Mouse (Mus musculus): ENCODE measurements at regions not wholly inside any gene's neighbourhood (a gene's known extent, or its start where the extent isn't known, plus 50 kb on each side); places are given as distances from the start of the nearest gene placed in this dataset.

DNA sequence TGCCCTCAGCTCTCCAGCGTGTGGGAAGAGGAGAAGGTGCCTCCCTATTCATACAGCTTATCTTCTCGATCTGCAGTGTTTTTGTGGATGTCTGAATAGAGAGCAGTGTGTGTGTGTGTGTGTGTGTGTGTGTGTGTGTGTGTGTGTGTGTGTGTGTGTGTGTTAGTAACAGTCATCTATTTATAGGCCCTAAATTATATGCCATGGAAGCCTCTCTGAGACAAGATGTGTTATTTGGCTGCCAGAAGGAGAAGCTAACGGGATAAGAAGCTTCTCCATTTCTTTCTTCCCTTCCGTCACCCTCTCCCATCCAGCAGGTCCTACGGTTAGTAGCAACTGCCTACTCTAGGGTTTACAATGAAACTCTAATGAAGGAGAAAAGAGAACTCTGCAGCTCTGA, 270.3 kb downstream of the Emp1 start:
- H3K4me1 ChIP-seq (replicated peaks; ENCODE audit: control insufficient read depth, insufficient read depth, low read length): no peaks in the 10 kb centered on the region
- no peaks in the 10 kb centered on the region for H3K36me3 ChIP-seq (ENCODE audit: control insufficient read depth, insufficient read depth, low read length)
- no peaks in the 10 kb centered on the region for H3K27me3 ChIP-seq (ENCODE audit: control insufficient read depth, insufficient read depth, low read depth, low read length)
- no peak overlapping the region for H3K4me3 ChIP-seq (ENCODE audit: low read length)
- H3K9ac ChIP-seq (ENCODE audit: low read length): no peak overlapping the region
- no peak overlapping the region for H3K27ac ChIP-seq (ENCODE audit: low read length)
- no peak for ATAC-seq (ENCODE audit: low read depth)
- 73% methylated on average over 5 of the region's 5 CpGs for WGBS
- no peaks in the 10 kb centered on the region for H3K9me3 ChIP-seq (ENCODE audit: control insufficient read depth, low read length)
- no peak overlapping the region for H3K4me2 ChIP-seq (ENCODE audit: low read depth, low read length)

DNA sequence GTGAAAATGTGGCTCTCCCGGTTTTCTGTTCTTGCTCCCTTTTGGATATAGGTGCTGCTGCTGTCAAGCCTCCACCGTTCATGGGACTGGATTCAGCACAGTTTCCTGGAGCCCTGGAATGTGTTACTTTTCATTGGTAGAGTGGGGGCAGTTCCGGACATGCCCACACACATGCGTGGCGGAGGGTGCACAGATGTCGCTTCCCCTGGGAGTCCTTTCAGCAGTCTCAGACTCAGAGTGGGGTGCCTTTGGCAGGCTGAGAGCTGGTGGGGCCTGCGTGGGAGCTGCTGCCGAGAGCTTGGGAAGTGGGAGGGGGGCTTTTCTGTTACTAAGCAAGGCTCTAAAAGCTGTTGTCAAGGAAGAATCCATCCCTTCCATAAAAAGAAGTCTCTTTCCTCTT, 274.3 kb downstream of the Emp1 start:
- no peak overlapping the region for H3K4me2 ChIP-seq (ENCODE audit: low read depth, low read length)
- no peaks in the 10 kb centered on the region for H3K27me3 ChIP-seq (ENCODE audit: control insufficient read depth, insufficient read depth, low read depth, low read length)
- no peak overlapping the region for H3K4me3 ChIP-seq (ENCODE audit: low read length)
- H3K4me1 ChIP-seq (replicated peaks; ENCODE audit: control insufficient read depth, insufficient read depth, low read length): no peaks in the 10 kb centered on the region
- no peak overlapping the region for H3K27ac ChIP-seq (ENCODE audit: low read length)
- WGBS: 73% methylated on average over 8 of the region's 8 CpGs
- no peaks in the 10 kb centered on the region for H3K36me3 ChIP-seq (ENCODE audit: control insufficient read depth, insufficient read depth, low read length)
- H3K9me3 ChIP-seq (ENCODE audit: control insufficient read depth, low read length): no peaks in the 10 kb centered on the region
- H3K9ac ChIP-seq (ENCODE audit: low read length): no peak overlapping the region
- ATAC-seq (ENCODE audit: low read depth): no peak

DNA sequence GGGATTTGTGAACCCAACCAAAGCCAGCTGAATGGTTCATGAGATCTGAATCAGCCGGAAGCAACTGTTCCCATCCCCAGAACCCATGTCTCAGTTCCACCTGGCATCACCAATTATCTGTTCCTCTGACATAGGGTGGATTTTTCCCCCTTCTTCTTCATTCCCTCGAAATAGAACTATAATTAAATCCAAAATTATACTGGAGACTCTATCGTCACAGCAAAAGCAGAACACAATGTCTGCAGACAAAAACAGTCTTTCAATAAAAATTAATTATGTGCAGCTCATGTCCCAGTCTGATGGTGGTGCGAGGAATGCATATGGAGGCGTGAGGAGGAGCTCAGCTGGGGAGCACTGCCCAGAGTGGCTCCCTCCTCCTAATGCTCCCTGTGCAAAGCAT, 280.4 kb downstream of the Emp1 start:
- Histone ChIP-seq H3K9ac (ENCODE audit: low read length) (no peak overlapping the region), H3K4me3 (ENCODE audit: low read length) (no peak overlapping the region), H3K36me3 (ENCODE audit: control insufficient read depth, insufficient read depth, low read length) (no peaks in the 10 kb centered on the region), H3K4me2 (ENCODE audit: low read depth, low read length) (no peak overlapping the region), H3K27ac (ENCODE audit: low read length) (no peak overlapping the region), H3K4me1 (replicated peaks; ENCODE audit: control insufficient read depth, insufficient read depth, low read length) (no peaks in the 10 kb centered on the region), H3K27me3 (ENCODE audit: control insufficient read depth, insufficient read depth, low read depth, low read length) (no peaks in the 10 kb centered on the region), H3K9me3 (ENCODE audit: control insufficient read depth, low read length) (no peaks in the 10 kb centered on the region)
- 82% methylated on average over 5 of the region's 5 CpGs for WGBS
- ATAC-seq (ENCODE audit: low read depth): no peak

DNA sequence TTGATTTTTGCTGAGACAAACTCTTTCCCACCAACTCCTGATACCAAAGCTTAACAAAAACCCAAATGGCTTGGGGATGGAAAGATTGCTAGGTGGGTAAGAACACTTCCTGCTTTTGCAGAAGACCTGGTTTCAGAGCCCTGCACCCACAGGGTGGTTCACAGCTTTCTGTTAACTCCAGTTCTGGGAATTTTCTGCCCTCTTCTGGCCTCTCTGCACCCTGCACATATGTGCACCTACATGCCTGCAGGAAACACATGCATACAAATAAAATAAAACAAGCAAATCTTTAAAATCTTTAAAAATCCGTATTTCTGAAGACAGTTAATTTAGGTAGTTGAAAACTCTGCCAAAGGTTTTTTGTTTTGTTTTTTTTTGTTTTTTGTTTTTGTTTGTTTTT, 283.8 kb downstream of the Emp1 start:
- H3K4me2 ChIP-seq (ENCODE audit: low read depth, low read length): no peak overlapping the region
- no peak overlapping the region for H3K9ac ChIP-seq (ENCODE audit: low read length)
- H3K4me1 ChIP-seq (replicated peaks; ENCODE audit: control insufficient read depth, insufficient read depth, low read length): no peaks in the 10 kb centered on the region
- H3K36me3 ChIP-seq (ENCODE audit: control insufficient read depth, insufficient read depth, low read length): no peaks in the 10 kb centered on the region
- no peak overlapping the region for H3K4me3 ChIP-seq (ENCODE audit: low read length)
- 59% methylated on average over 1 of the region's 1 CpGs for WGBS
- H3K27me3 ChIP-seq (ENCODE audit: control insufficient read depth, insufficient read depth, low read depth, low read length): no peaks in the 10 kb centered on the region
- H3K9me3 ChIP-seq (ENCODE audit: control insufficient read depth, low read length): no peaks in the 10 kb centered on the region
- no peak for ATAC-seq (ENCODE audit: low read depth)
- H3K27ac ChIP-seq (ENCODE audit: low read length): no peak overlapping the region

DNA sequence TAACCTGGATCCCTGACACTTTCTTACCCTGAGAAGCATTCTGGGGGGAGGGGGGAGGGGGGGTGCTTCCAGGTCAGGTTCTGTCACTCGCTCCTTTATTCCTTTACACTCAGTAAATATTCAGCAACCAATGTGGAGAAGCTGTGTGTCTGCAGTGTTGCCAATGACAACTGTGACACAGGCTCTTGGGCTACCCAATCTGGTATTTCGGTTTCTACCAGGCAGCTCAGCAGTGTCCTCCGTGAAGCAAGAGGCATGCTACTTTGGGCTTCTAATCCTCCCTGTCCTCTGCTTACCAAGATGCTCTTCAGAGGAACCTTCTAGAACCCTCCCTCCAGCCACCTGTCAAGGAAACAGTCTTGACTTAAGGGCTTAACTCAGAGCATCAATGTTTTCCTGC, 290.7 kb downstream of the Emp1 start:
- Histone ChIP-seq H3K9me3 (ENCODE audit: control insufficient read depth, low read length) (no peaks in the 10 kb centered on the region), H3K4me3 (ENCODE audit: low read length) (no peak overlapping the region), H3K27ac (ENCODE audit: low read length) (no peak overlapping the region), H3K27me3 (ENCODE audit: control insufficient read depth, insufficient read depth, low read depth, low read length) (no peaks in the 10 kb centered on the region), H3K4me2 (ENCODE audit: low read depth, low read length) (no peak overlapping the region), H3K36me3 (ENCODE audit: control insufficient read depth, insufficient read depth, low read length) (no peaks in the 10 kb centered on the region), H3K9ac (ENCODE audit: low read length) (no peak overlapping the region), H3K4me1 (replicated peaks; ENCODE audit: control insufficient read depth, insufficient read depth, low read length) (no peaks in the 10 kb centered on the region)
- WGBS: 73% methylated on average over 3 of the region's 3 CpGs
- no peak for ATAC-seq (ENCODE audit: low read depth)

DNA sequence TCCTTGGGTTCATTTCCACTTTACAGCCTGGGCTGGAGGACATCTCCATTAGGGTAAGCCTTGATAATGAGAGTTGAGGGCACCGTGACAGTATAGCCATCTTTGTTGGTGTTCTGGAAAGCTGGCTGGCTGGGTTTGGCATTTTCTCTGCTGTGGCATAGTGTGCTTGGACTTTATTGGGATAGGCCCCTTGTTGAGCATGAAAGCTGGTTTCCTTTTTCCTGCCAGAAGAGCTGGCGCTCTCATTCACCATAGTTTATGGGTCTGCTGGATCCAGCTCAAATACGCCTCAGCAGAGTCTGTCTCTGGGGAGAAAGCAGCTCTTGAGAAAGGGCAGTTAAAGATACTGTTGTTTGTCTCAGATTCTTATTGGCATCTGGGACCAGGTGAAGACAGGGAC, 300.0 kb downstream of the Emp1 start:
- 82% methylated on average over 3 of the region's 3 CpGs for WGBS

DNA sequence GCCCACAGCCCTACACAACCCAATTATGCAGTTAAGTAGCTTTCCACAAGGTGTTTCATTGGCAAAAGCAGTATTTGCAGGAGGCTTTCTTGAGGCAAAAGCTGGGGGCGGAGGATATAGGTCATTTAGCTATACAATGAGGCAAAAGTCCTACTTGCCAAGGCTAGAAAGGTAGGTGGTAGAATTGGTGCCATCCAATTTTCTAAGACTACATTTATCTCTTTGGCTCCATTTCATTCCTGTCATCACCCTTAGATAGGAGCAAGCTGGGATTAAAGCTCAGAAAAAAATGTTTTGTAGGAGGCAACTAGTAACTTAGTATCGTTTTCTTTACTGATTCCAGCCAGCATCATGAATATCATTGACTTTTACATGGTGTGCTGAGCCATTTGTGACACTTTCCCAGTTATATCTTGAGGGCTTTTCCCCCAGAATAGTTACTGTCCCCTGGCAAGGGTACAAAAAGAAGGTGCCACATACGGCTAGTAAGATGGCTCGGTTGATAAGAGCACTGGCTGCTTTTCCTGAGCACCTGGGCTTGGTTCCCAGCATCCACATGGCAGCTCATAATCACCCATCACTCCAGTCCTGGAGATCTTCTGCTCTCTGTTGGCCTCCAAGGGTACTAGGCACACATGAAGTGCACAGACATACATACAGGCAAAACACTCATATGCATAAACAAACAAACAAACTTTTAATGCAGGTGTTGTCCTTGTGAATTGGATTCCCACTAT, 300.6 kb downstream of the Emp1 start:
- H3K4me1 ChIP-seq (replicated peaks; ENCODE audit: control insufficient read depth, insufficient read depth, low read length): no peaks in the 10 kb centered on the region
- no peak for ATAC-seq (ENCODE audit: low read depth)
- H3K27me3 ChIP-seq (ENCODE audit: control insufficient read depth, insufficient read depth, low read depth, low read length): no peaks in the 10 kb centered on the region
- no peaks in the 10 kb centered on the region for H3K36me3 ChIP-seq (ENCODE audit: control insufficient read depth, insufficient read depth, low read length)
- no peak overlapping the region for H3K27ac ChIP-seq (ENCODE audit: low read length)
- no peaks in the 10 kb centered on the region for H3K9me3 ChIP-seq (ENCODE audit: control insufficient read depth, low read length)
- H3K4me3 ChIP-seq (ENCODE audit: low read length): no peak overlapping the region
- H3K9ac ChIP-seq (ENCODE audit: low read length): no peak overlapping the region
- no peak overlapping the region for H3K4me2 ChIP-seq (ENCODE audit: low read depth, low read length)
- WGBS: 75% methylated on average over 4 of the region's 4 CpGs

More for the DNA sequence above, 300.0 kb downstream of the Emp1 start:
- Histone ChIP-seq H3K4me3 (ENCODE audit: low read length) (no peak overlapping the region), H3K4me1 (replicated peaks; ENCODE audit: control insufficient read depth, insufficient read depth, low read length) (no peaks in the 10 kb centered on the region), H3K27ac (ENCODE audit: low read length) (no peak overlapping the region), H3K9ac (ENCODE audit: low read length) (no peak overlapping the region), H3K9me3 (ENCODE audit: control insufficient read depth, low read length) (no peaks in the 10 kb centered on the region), H3K4me2 (ENCODE audit: low read depth, low read length) (no peak overlapping the region), H3K36me3 (ENCODE audit: control insufficient read depth, insufficient read depth, low read length) (no peaks in the 10 kb centered on the region), H3K27me3 (ENCODE audit: control insufficient read depth, insufficient read depth, low read depth, low read length) (no peaks in the 10 kb centered on the region)
- ATAC-seq (ENCODE audit: low read depth): no peak
